In genomic region chr3:41065320-41065719, GRCm38 (mm10) we compare ENCODE assay signal across 20 mouse cellular contexts. TPM values are rescaled to one million over a fixed set of nuclear protein-coding genes. Genes with fewer than 3 reads are reported as not detected.
A peak's percentile ranks its signal among the peaks of the same experiment; 100 is the strongest.
DNase-seq lines count a peak whose midpoint lies in the region; ATAC-seq and TF ChIP-seq lines count a peak whose summit lies in the region.
"Had no signal": no experiment of that assay in that cellular context is flagged by ENCODE, and none has a peak within 500 bp of the region (broad histone marks: within the 10 kb centered on the region; RNA-seq: fewer than 3 reads in every experiment).

No protein-coding gene starts in this region.

- peak; percentile 37 for ATAC-seq in liver, embryonic 13.5 days (ENCODE audit: low read depth)
- ATAC-seq in liver, postnatal 0 days: peak; percentile 80
- ATAC-seq: activated CD4-positive, CD25-positive, alpha-beta regulatory T cell, adult 4 months; forebrain, embryonic 15.5 days had no signal

- H3K36me3 ChIP-seq in liver, embryonic 13.5 days: peaks cover 47% of the 10 kb centered on the region
- H3K36me3 ChIP-seq in liver, postnatal 0 days (replicated peaks; ENCODE audit: insufficient read depth, low read length): peaks cover 21% of the 10 kb centered on the region
- H3K36me3 ChIP-seq in forebrain, embryonic 10.5 days (replicated peaks): peaks cover 75% of the 10 kb centered on the region

- no peak for TF ChIP-seq EP300 in liver, postnatal 0 days (IDR thresholded peaks at IDR 0.05; ENCODE audit: low read depth)

- H3K4me2 ChIP-seq in liver, embryonic 13.5 days: no peak overlapping the region
- no peak overlapping the region for H3K4me2 ChIP-seq in liver, postnatal 0 days (ENCODE audit: low read depth, low read length)
- H3K4me2 ChIP-seq: embryonic facial prominence, embryonic 12.5 days; embryonic facial prominence, embryonic 15.5 days; forebrain, embryonic 12.5 days; forebrain, embryonic 15.5 days; heart, embryonic 11.5 days; hindbrain, embryonic 12.5 days; hindbrain, embryonic 15.5 days had no signal

- no peak for DNase-seq in gastrocnemius, adult 2 months
- DNase-seq in gastrocnemius, postnatal 36 days: no peak
- no peak for DNase-seq in liver, embryonic 13.5 days
- DNase-seq in liver, postnatal 0 days: no peak
- DNase-seq in right cerebral cortex, adult 18-20 months: no peak
- DNase-seq in forebrain, embryonic 10.5 days (ENCODE audit: extremely low spot score, low spot score): no peak
- DNase-seq: adrenal gland, adult 8-10 months; adrenal gland, postnatal 36 days; cerebellum, adult 18-20 months; cerebellum, adult 9-10 months; cerebellum, postnatal 14 days; gastrocnemius, postnatal 10 days had no signal

- peaks cover 5% of the 10 kb centered on the region; the same call in 1 of the 2 replicates for H3K4me1 ChIP-seq in liver, embryonic 13.5 days (replicated peaks)
- H3K4me1 ChIP-seq in liver, postnatal 0 days (ENCODE audit: insufficient read depth): peaks cover 3% of the 10 kb centered on the region; the same call in 1 of the 2 replicates
- H3K4me1 ChIP-seq in forebrain, embryonic 10.5 days: no peaks in the 10 kb centered on the region
- H3K4me1 ChIP-seq: embryonic facial prominence, embryonic 12.5 days; embryonic facial prominence, embryonic 15.5 days; forebrain, embryonic 12.5 days; hindbrain, embryonic 12.5 days; hindbrain, embryonic 15.5 days had no signal

- 78% methylated on average over 2 of the region's 2 CpGs for WGBS in liver, embryonic 13.5 days (ENCODE audit: insufficient replicate concordance)
- WGBS in liver, postnatal 0 days (ENCODE audit: insufficient replicate concordance): 63% methylated on average over 2 of the region's 2 CpGs
- WGBS in forebrain, embryonic 10.5 days: 90% methylated on average over 2 of the region's 2 CpGs

- no peaks in the 10 kb centered on the region for H3K9me3 ChIP-seq in liver, embryonic 13.5 days (replicated peaks)
- H3K9me3 ChIP-seq in liver, postnatal 0 days (ENCODE audit: low read length): no peaks in the 10 kb centered on the region
- no peaks in the 10 kb centered on the region for H3K9me3 ChIP-seq in forebrain, embryonic 10.5 days
- H3K9me3 ChIP-seq: embryonic facial prominence, embryonic 12.5 days; embryonic facial prominence, embryonic 15.5 days; forebrain, embryonic 12.5 days; forebrain, embryonic 15.5 days; hindbrain, embryonic 12.5 days; hindbrain, embryonic 15.5 days had no signal

- no peaks in the 10 kb centered on the region for H3K27me3 ChIP-seq in liver, embryonic 13.5 days
- H3K27me3 ChIP-seq in liver, postnatal 0 days (ENCODE audit: insufficient read depth, low read length): no peaks in the 10 kb centered on the region
- H3K27me3 ChIP-seq in forebrain, embryonic 10.5 days (ENCODE audit: poor library complexity, severe bottlenecking): no peaks in the 10 kb centered on the region
- H3K27me3 ChIP-seq: embryonic facial prominence, embryonic 12.5 days; embryonic facial prominence, embryonic 15.5 days; forebrain, embryonic 12.5 days; forebrain, embryonic 15.5 days; hindbrain, embryonic 12.5 days; hindbrain, embryonic 15.5 days had no signal

- TF ChIP-seq CTCF in gastrocnemius, adult 2 months (IDR thresholded peaks at IDR 0.05): no peak
- no peak for TF ChIP-seq CTCF in liver, postnatal 0 days (IDR thresholded peaks at IDR 0.05; ENCODE audit: low read depth)

- intact Hi-C loops in gastrocnemius, adult 2 months (cut with DNase I): no loop called here
- intact Hi-C loops in gastrocnemius, postnatal 36 days (cut with DNase I): loop anchor here (10.0 kb wide), 1 partner anchor 539 kb away; no protein-coding TSS in a partner anchor

- no peak overlapping the region for H3K9ac ChIP-seq in liver, embryonic 13.5 days
- no peak overlapping the region for H3K9ac ChIP-seq in liver, postnatal 0 days (replicated peaks)
- H3K9ac ChIP-seq: embryonic facial prominence, embryonic 12.5 days; embryonic facial prominence, embryonic 15.5 days; forebrain, embryonic 12.5 days; forebrain, embryonic 15.5 days; hindbrain, embryonic 12.5 days; hindbrain, embryonic 15.5 days had no signal

- H3K27ac ChIP-seq in gastrocnemius, adult 2 months: peak overlapping the region; percentile 20; the same call in 1 of the 2 replicates
- no peak overlapping the region; the same call in 1 of the 2 replicates for H3K27ac ChIP-seq in liver, embryonic 13.5 days
- peak overlapping the region; percentile 80 for H3K27ac ChIP-seq in liver, postnatal 0 days (ENCODE audit: low read depth)
- H3K27ac ChIP-seq in forebrain, embryonic 10.5 days: no peak overlapping the region
- H3K27ac ChIP-seq: embryonic facial prominence, embryonic 12.5 days; embryonic facial prominence, embryonic 15.5 days; forebrain, embryonic 12.5 days; forebrain, embryonic 15.5 days; hindbrain, embryonic 12.5 days; hindbrain, embryonic 15.5 days had no signal

- no peak overlapping the region for H3K4me3 ChIP-seq in gastrocnemius, adult 2 months
- H3K4me3 ChIP-seq in liver, embryonic 13.5 days (replicated peaks): no peak overlapping the region
- H3K4me3 ChIP-seq in liver, postnatal 0 days (ENCODE audit: low read depth, low read length): no peak overlapping the region
- no peak overlapping the region for H3K4me3 ChIP-seq in forebrain, embryonic 10.5 days
- H3K4me3 ChIP-seq: embryonic facial prominence, embryonic 12.5 days; embryonic facial prominence, embryonic 15.5 days; forebrain, embryonic 12.5 days; forebrain, embryonic 15.5 days; hindbrain, embryonic 12.5 days; hindbrain, embryonic 15.5 days had no signal

RNA-seq across cellular contexts. Expression of gene Pgrmc2, which starts 17.5 kb away (rescaled TPM):
- total RNA-seq in gastrocnemius, adult 2 months (2021): 10 to 100 TPM; 18.1 to 20.4 TPM
- 10 to 100 TPM; 15.2 to 17.7 TPM for total RNA-seq in gastrocnemius, postnatal 36 days (2021)
- 20.1 and 22.2 TPM in 2 replicates for polyA plus RNA-seq in liver, embryonic 13.5 days (2015; fragmentation: Nextera tagmentation; extraction: Ambion mirVana)
- polyA plus RNA-seq in liver, postnatal 0 days (2015; fragmentation: Nextera tagmentation; extraction: Ambion mirVana): 17.1 and 18.6 TPM in 2 replicates
- polyA plus RNA-seq in forebrain, embryonic 10.5 days (2016; fragmentation: Nextera tagmentation; extraction: Ambion mirVana): 30.2 and 30.5 TPM in 2 replicates

Comparison
In these comparisons a context has a peak if more than half of its experiments do, and no peak if none do; other contexts are left out.
1. H3K27ac ChIP-seq: peak in gastrocnemius, adult 2 months (single experiment) and liver, postnatal 0 days (single experiment); none in liver, embryonic 13.5 days (single experiment) and forebrain, embryonic 10.5 days (single experiment).